Mouse (Mus musculus) hindbrain, embryonic 16.5 days (tissue): ENCODE data around the gene Il21. TPM values are rescaled to one million over a fixed set of nuclear protein-coding genes. Genes with fewer than 3 reads are reported as not detected.

Source experiments
- ATAC-seq: fragments of 200-750 bp; cut with Nextera tagmentation; 2 replicates; pipeline ENCODE4 v1.8.0; 2017; ENCODE audit warnings: moderate TSS enrichment, moderate library complexity
- H3K27ac ChIP-seq: fragments of 300-500 bp; sonication (generic); 2 replicates; pipeline ENCODE4 v1.5.1; 2014; ENCODE audit warnings: low read depth, mild to moderate bottlenecking, control low read depth, low read length, moderate library complexity
- H3K27me3 ChIP-seq: fragments of 300-500 bp; sonication (generic); replicated peaks from 2 replicates; pipeline ENCODE4 v1.6.1; 2014; ENCODE audit warnings: low read length; ENCODE audit not compliant: control insufficient read depth, insufficient read depth
- H3K36me3 ChIP-seq: fragments of 300-500 bp; sonication (generic); 2 replicates; pipeline ENCODE4 v1.6.1; 2014; ENCODE audit warnings: mild to moderate bottlenecking, low read length, moderate library complexity, mixed read lengths; ENCODE audit not compliant: control insufficient read depth, insufficient read depth
- H3K4me1 ChIP-seq: fragments of 300-500 bp; sonication (generic); 2 replicates; pipeline ENCODE4 v1.6.1; 2014; ENCODE audit warnings: low read depth, low read length; ENCODE audit not compliant: control insufficient read depth, insufficient read depth
- H3K4me2 ChIP-seq: fragments of 300-500 bp; sonication (generic); 2 replicates; pipeline ENCODE4 v1.6.1; 2014; ENCODE audit warnings: mild to moderate bottlenecking, low read length, control low read depth, moderate library complexity
- H3K4me3 ChIP-seq: fragments of 300-500 bp; sonication (generic); 2 replicates; pipeline ENCODE4 v1.5.1; 2014; ENCODE audit warnings: mild to moderate bottlenecking, low read length, control low read depth, moderate library complexity
- H3K9ac ChIP-seq: fragments of 300-500 bp; sonication (generic); 2 replicates; pipeline ENCODE4 v1.6.1; 2014; ENCODE audit warnings: low read depth, mild to moderate bottlenecking, control low read depth, low read length, moderate library complexity
- H3K9me3 ChIP-seq: fragments of 300-500 bp; sonication (generic); 2 replicates; pipeline ENCODE4 v1.6.1; 2014; ENCODE audit warnings: mild to moderate bottlenecking, low read length, moderate library complexity; ENCODE audit not compliant: control insufficient read depth
- WGBS: fragments of 180-500 bp; shearing (Covaris S2); extraction: QIAGEN DNeasy Blood & Tissue Kit; methylation state at CpG from one replicate; pipeline ENCODE4 v1.1.7; 2014; 5-methylcytosine and 5-hydroxymethylcytosine counted together
- polyA plus RNA-seq: library from polyadenylated mRNA; unstranded; fragments of >200 nt; fragmentation: Nextera tagmentation; extraction: Ambion mirVana; gene quantifications from 2 replicates; pipeline ENCODE4 v1.2.1, GENCODE M21; 2015

Il21 gene
- polyA plus RNA-seq, 1 experiment from 2014 or later = not detected

GRCm38 (mm10) chr3:37257776-37258175 lies 25.3 kb upstream of the Il21 start:
- Histone ChIP-seq H3K9ac (no peak overlapping the region), H3K4me1 (no peaks in the 10 kb centered on the region), H3K27ac (no peak overlapping the region), H3K4me3 (no peak overlapping the region), H3K9me3 (no peaks in the 10 kb centered on the region), H3K4me2 (no peak overlapping the region), H3K36me3 (no peaks in the 10 kb centered on the region), H3K27me3 (no peaks in the 10 kb centered on the region)
- WGBS = 89% methylated on average over 15 of the region's 15 CpGs
- ATAC-seq = no peak

- Histone ChIP-seq H3K27ac (no peak overlapping the region), H3K4me2 (no peak overlapping the region), H3K36me3 (no peaks in the 10 kb centered on the region), H3K4me3 (no peak overlapping the region), H3K9me3 (no peaks in the 10 kb centered on the region), H3K9ac (no peak overlapping the region), H3K27me3 (no peaks in the 10 kb centered on the region), H3K4me1 (no peaks in the 10 kb centered on the region)
- ATAC-seq = no peak
- 91% methylated on average over 3 of the region's 3 CpGs for WGBS
Observed at GRCm38 (mm10) chr3:37250967-37251366, 18.5 kb upstream of the Il21 start.

GRCm38 (mm10) chr3:37235025-37235424 lies 2.6 kb upstream of the Il21 start:
- Histone ChIP-seq H3K27ac (no peak overlapping the region), H3K9me3 (no peaks in the 10 kb centered on the region), H3K4me2 (no peak overlapping the region), H3K27me3 (no peaks in the 10 kb centered on the region), H3K9ac (no peak overlapping the region), H3K36me3 (no peaks in the 10 kb centered on the region), H3K4me1 (no peaks in the 10 kb centered on the region), H3K4me3 (no peak overlapping the region)
- whole genome bisulfite sequencing = 84% methylated on average over 4 of the region's 4 CpGs
- no peak for ATAC-seq

- no peaks in the 10 kb centered on the region for H3K4me1 ChIP-seq
- no peak overlapping the region for H3K4me3 ChIP-seq
- H3K36me3 ChIP-seq = no peaks in the 10 kb centered on the region
- no peaks in the 10 kb centered on the region for H3K27me3 ChIP-seq
- H3K27ac ChIP-seq = no peak overlapping the region
- no peak for ATAC-seq
- 69% methylated on average over 7 of the region's 7 CpGs for WGBS
- H3K9me3 ChIP-seq = no peaks in the 10 kb centered on the region
- no peak overlapping the region for H3K9ac ChIP-seq
- no peak overlapping the region for H3K4me2 ChIP-seq
Observed at GRCm38 (mm10) chr3:37231153-37231552, 1.3 kb downstream of the Il21 start.

GRCm38 (mm10) chr3:37229082-37229829 lies 3.2 kb downstream of the Il21 start:
- Histone ChIP-seq H3K27me3 (no peaks in the 10 kb centered on the region), H3K27ac (no peak overlapping the region), H3K4me1 (no peaks in the 10 kb centered on the region), H3K9ac (no peak overlapping the region), H3K4me3 (no peak overlapping the region), H3K9me3 (no peaks in the 10 kb centered on the region), H3K4me2 (no peak overlapping the region), H3K36me3 (no peaks in the 10 kb centered on the region)
- no peak for ATAC-seq
- 58% methylated on average over 11 of the region's 11 CpGs for WGBS

- H3K36me3 ChIP-seq = no peaks in the 10 kb centered on the region
- no peak overlapping the region for H3K9ac ChIP-seq
- 93% methylated on average over 13 of the region's 13 CpGs for WGBS
- H3K27me3 ChIP-seq = no peaks in the 10 kb centered on the region
- no peaks in the 10 kb centered on the region for H3K4me1 ChIP-seq
- ATAC-seq = no peak
- H3K4me3 ChIP-seq = no peak overlapping the region
- no peak overlapping the region for H3K27ac ChIP-seq
- no peaks in the 10 kb centered on the region for H3K9me3 ChIP-seq
- H3K4me2 ChIP-seq = no peak overlapping the region
Observed at GRCm38 (mm10) chr3:37225124-37225523, 7.3 kb downstream of the Il21 start.

GRCm38 (mm10) chr3:37219071-37219470 lies 13.4 kb downstream of the Il21 start:
- no peaks in the 10 kb centered on the region for H3K9me3 ChIP-seq
- no peak overlapping the region for H3K27ac ChIP-seq
- no peaks in the 10 kb centered on the region for H3K36me3 ChIP-seq
- WGBS = 37% methylated on average over 4 of the region's 4 CpGs
- ATAC-seq = peak; percentile 73; the same call in 1 of the 2 replicates
- no peaks in the 10 kb centered on the region for H3K27me3 ChIP-seq
- no peak overlapping the region for H3K9ac ChIP-seq
- no peak overlapping the region for H3K4me2 ChIP-seq
- H3K4me1 ChIP-seq = no peaks in the 10 kb centered on the region
- no peak overlapping the region for H3K4me3 ChIP-seq

- no peaks in the 10 kb centered on the region for H3K27me3 ChIP-seq
- no peaks in the 10 kb centered on the region for H3K36me3 ChIP-seq
- H3K4me1 ChIP-seq = peaks cover 4% of the 10 kb centered on the region
- H3K9ac ChIP-seq = no peak overlapping the region
- H3K9me3 ChIP-seq = 0 out of 2 replicates have a peak, but pooled peaks cover 2% of the 10 kb centered on the region
- no peak for ATAC-seq
- no peak overlapping the region for H3K4me3 ChIP-seq
- no peak overlapping the region for H3K4me2 ChIP-seq
- 78% methylated on average over 8 of the region's 8 CpGs for WGBS
- H3K27ac ChIP-seq = no peak overlapping the region
Observed at GRCm38 (mm10) chr3:37205226-37205800, 27.1 kb downstream of the Il21 start.

GRCm38 (mm10) chr3:37204556-37204955 lies 27.9 kb downstream of the Il21 start:
- Histone ChIP-seq H3K4me3 (peak overlapping the region; percentile 57), H3K36me3 (no peaks in the 10 kb centered on the region), H3K4me1 (peaks cover 4% of the 10 kb centered on the region), H3K27ac (no peak overlapping the region), H3K9me3 (0 out of 2 replicates have a peak, but pooled peaks cover 2% of the 10 kb centered on the region), H3K27me3 (no peaks in the 10 kb centered on the region), H3K9ac (peak overlapping the region; percentile 79; the same call in 1 of the 2 replicates), H3K4me2 (peak overlapping the region; percentile 97)
- WGBS = 23% methylated on average over 6 of the region's 6 CpGs
- no peak for ATAC-seq
